Mouse (Mus musculus): ENCODE data around the gene Notch2. TPM values are rescaled to one million over a fixed set of nuclear protein-coding genes. Genes with fewer than 3 reads are reported as not detected.
"Not testable (repeated sequence)": the region's sequence is repeated elsewhere in the genome, so short reads cannot be mapped to it uniquely, and the experiment has no call there.

Gene Notch2
- polyA plus RNA-seq, 1 experiment from 2014 or later, result 18.6 TPM

- no peaks in the 10 kb centered on the region for H3K36me3 ChIP-seq (ENCODE audit: poor library complexity, severe bottlenecking)
- no peak overlapping the region for H3K27ac ChIP-seq
- no peak for ATAC-seq
- no peaks in the 10 kb centered on the region for H3K27me3 ChIP-seq
- H3K4me3 ChIP-seq, result no peak overlapping the region
- 76% methylated on average over 8 of the region's 8 CpGs for WGBS
- H3K9ac ChIP-seq, result no peak overlapping the region
- no peak overlapping the region for H3K4me2 ChIP-seq
- peaks cover 74% of the 10 kb centered on the region for H3K4me1 ChIP-seq
- H3K9me3 ChIP-seq (replicated peaks), result no peaks in the 10 kb centered on the region
Observed at GRCm38 (mm10) chr3:98046305-98046704, 33.0 kb downstream of the Notch2 start.

GRCm38 (mm10) chr3:98049671-98050070 lies 36.3 kb downstream of the Notch2 start:
- Histone ChIP-seq H3K4me2 (no peak overlapping the region), H3K9me3 (replicated peaks) (no peaks in the 10 kb centered on the region), H3K4me3 (no peak overlapping the region), H3K4me1 (peaks cover 73% of the 10 kb centered on the region), H3K36me3 (ENCODE audit: poor library complexity, severe bottlenecking) (no peaks in the 10 kb centered on the region), H3K27me3 (no peaks in the 10 kb centered on the region), H3K9ac (no peak overlapping the region), H3K27ac (no peak overlapping the region)
- 80% methylated on average over 1 of the region's 1 CpGs for WGBS
- no peak for ATAC-seq

GRCm38 (mm10) chr3:98050086-98050485 lies 36.8 kb downstream of the Notch2 start:
- not testable (repeated sequence) for H3K4me2 ChIP-seq; ATAC-seq; H3K27me3 ChIP-seq; H3K9me3 ChIP-seq (replicated peaks); H3K9ac ChIP-seq; H3K4me3 ChIP-seq; H3K36me3 ChIP-seq (ENCODE audit: poor library complexity, severe bottlenecking)
- Histone ChIP-seq H3K4me1 (peaks cover 73% of the 10 kb centered on the region), H3K27ac (peak overlapping the region; percentile 44; the same call in 1 of the 2 replicates)
- WGBS, result 89% methylated on average over 7 of the region's 7 CpGs

- 37% methylated on average over 14 of the region's 14 CpGs for WGBS
- H3K36me3 ChIP-seq (ENCODE audit: poor library complexity, severe bottlenecking), result no peaks in the 10 kb centered on the region
- no peaks in the 10 kb centered on the region for H3K27me3 ChIP-seq
- no peak overlapping the region for H3K4me3 ChIP-seq
- no peak overlapping the region for H3K9ac ChIP-seq
- H3K27ac ChIP-seq, result peak overlapping the region; percentile 44
- ATAC-seq, result no peak; the same call in 1 of the 2 replicates
- H3K4me1 ChIP-seq, result peaks cover 72% of the 10 kb centered on the region
- H3K4me2 ChIP-seq, result no peak overlapping the region
- H3K9me3 ChIP-seq (replicated peaks), result no peaks in the 10 kb centered on the region
Observed at GRCm38 (mm10) chr3:98050492-98051406, 37.4 kb downstream of the Notch2 start.

GRCm38 (mm10) chr3:98051407-98051968 lies 38.2 kb downstream of the Notch2 start:
- Histone ChIP-seq H3K4me3 (no peak overlapping the region), H3K27ac (peak overlapping the region; percentile 40; the same call in 1 of the 2 replicates), H3K36me3 (ENCODE audit: poor library complexity, severe bottlenecking) (no peaks in the 10 kb centered on the region), H3K9ac (no peak overlapping the region), H3K9me3 (replicated peaks) (no peaks in the 10 kb centered on the region), H3K27me3 (no peaks in the 10 kb centered on the region), H3K4me1 (peaks cover 72% of the 10 kb centered on the region), H3K4me2 (no peak overlapping the region)
- 27% methylated on average over 16 of the region's 16 CpGs for WGBS
- ATAC-seq, result no peak

DNA sequence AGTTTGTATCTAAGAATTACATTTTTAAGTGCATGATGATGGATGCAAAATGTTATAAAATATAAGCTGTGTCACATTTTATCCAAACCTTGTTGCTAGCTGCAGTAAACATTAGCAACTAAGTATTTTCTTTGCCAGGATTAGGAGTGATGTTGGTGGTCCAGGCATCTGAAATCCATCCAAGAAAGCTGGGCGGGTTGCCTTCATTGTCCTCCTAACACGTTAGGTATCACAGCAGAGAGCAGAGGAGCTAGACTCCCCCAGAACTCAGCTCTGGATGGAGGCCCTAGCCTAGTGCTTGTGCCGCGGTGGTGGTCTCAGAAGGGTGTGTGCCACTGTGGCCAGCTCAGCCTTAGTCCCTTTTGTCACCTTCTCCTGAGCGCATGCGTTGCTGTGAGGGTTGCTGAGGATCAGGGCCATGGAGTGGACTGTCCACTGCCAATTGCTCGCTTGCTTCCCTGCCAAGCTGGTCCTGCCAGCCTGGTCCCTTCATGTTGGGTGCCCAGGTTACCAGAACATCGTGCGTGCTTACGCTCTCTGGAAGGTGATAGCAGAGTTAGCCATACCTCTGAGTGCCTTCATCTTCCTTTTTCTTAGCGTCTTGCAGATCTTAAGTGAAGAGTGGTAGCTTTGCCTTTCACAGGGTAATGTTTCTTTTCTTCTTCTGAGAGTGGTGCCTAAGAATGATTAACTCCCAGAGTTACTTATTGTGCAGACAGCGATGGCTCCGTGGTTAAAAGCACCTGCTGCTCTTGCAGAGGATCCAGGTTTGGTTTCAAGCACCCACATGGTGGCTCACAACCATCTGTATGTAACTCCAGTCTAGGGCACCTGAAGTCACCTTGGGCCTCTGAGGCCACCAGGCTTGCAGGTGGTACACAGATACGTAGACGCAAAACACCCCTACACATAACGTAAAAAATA lies 39.4 kb downstream of the Notch2 start:
- Histone ChIP-seq H3K4me2 (no peak overlapping the region), H3K9ac (no peak overlapping the region), H3K4me3 (no peak overlapping the region), H3K27ac (peak overlapping the region; percentile 32; the same call in 1 of the 2 replicates), H3K27me3 (no peaks in the 10 kb centered on the region), H3K4me1 (peaks cover 72% of the 10 kb centered on the region), H3K9me3 (replicated peaks) (no peaks in the 10 kb centered on the region), H3K36me3 (ENCODE audit: poor library complexity, severe bottlenecking) (no peaks in the 10 kb centered on the region)
- ATAC-seq, result no peak
- WGBS, result 82% methylated on average over 16 of the region's 16 CpGs

- H3K9ac ChIP-seq, result no peak overlapping the region
- H3K9me3 ChIP-seq (replicated peaks), result no peaks in the 10 kb centered on the region
- no peaks in the 10 kb centered on the region for H3K27me3 ChIP-seq
- peaks cover 72% of the 10 kb centered on the region for H3K4me1 ChIP-seq
- H3K4me3 ChIP-seq, result no peak overlapping the region
- ATAC-seq, result no peak
- peak overlapping the region; percentile 10; the same call in 1 of the 2 replicates for H3K27ac ChIP-seq
- H3K4me2 ChIP-seq, result no peak overlapping the region
- WGBS, result 81% methylated on average over 1 of the region's 1 CpGs
- no peaks in the 10 kb centered on the region for H3K36me3 ChIP-seq (ENCODE audit: poor library complexity, severe bottlenecking)
Observed at GRCm38 (mm10) chr3:98053817-98054216, 40.5 kb downstream of the Notch2 start.

DNA sequence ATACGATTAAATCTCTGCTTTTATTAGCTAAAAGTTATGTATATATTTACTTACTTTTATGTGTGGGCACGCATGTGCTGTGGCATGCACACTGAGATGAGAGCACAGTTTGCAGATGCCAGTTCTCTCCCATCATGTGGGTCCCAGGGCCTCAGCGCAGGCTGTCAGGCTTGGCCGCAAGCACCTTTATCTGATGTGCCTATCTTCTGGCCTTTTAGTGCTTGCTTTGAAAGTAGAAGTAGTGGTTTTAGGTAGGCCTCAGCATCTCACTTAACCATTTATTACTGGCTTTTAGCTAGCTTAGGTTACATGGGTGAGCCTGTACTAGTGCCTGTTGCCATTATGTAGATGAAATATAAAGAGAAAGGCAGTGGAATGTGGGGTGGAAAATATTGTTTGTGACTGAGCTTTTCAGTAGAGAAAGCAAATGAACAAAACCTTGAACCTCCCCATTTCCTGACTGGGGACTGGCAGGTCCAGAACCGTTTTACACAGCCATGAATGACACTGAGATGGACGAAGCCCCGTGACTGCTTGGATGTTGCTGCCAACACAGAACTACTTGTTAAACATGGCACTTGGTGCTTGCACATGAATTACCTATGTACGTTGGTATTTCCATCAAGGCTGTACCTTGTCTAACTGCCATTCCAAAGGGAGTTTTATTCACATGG lies 41.1 kb downstream of the Notch2 start:
- ATAC-seq, result peak; percentile 25; the same call in 1 of the 2 replicates
- WGBS, result 81% methylated on average over 8 of the region's 8 CpGs
- peaks cover 72% of the 10 kb centered on the region for H3K4me1 ChIP-seq
- no peaks in the 10 kb centered on the region for H3K27me3 ChIP-seq
- 0 out of 2 replicates have a peak overlapping the region, but pooled peaks have one; percentile 22 for H3K27ac ChIP-seq
- H3K9me3 ChIP-seq (replicated peaks), result no peaks in the 10 kb centered on the region
- H3K9ac ChIP-seq, result no peak overlapping the region
- H3K36me3 ChIP-seq (ENCODE audit: poor library complexity, severe bottlenecking), result no peaks in the 10 kb centered on the region
- no peak overlapping the region for H3K4me2 ChIP-seq
- no peak overlapping the region for H3K4me3 ChIP-seq

DNA sequence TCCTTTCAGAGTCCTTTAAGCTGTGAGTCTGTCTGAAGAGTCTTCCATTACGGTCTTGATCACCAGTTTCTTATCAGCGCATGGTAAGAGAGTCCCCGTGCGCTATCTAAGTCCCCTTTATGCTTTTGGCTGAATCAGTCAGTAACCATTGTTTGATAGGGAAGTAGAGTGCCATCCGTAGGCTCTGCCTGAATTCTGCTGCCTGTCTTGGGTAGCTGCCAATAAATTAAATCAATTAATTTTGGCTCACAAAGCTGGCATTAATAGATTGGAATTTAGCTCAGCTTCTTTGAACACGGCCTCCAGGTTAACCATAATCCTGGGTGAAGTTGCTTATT lies 41.6 kb downstream of the Notch2 start:
- Histone ChIP-seq H3K4me2 (no peak overlapping the region), H3K9ac (no peak overlapping the region), H3K36me3 (ENCODE audit: poor library complexity, severe bottlenecking) (no peaks in the 10 kb centered on the region), H3K9me3 (replicated peaks) (no peaks in the 10 kb centered on the region), H3K27me3 (no peaks in the 10 kb centered on the region), H3K4me3 (no peak overlapping the region), H3K27ac (0 out of 2 replicates have a peak overlapping the region, but pooled peaks have one; percentile 22), H3K4me1 (peaks cover 74% of the 10 kb centered on the region)
- peak; percentile 34; the same call in 1 of the 2 replicates for ATAC-seq
- WGBS, result 44% methylated on average over 6 of the region's 6 CpGs

GRCm38 (mm10) chr3:98055808-98056728 lies 42.7 kb downstream of the Notch2 start:
- Histone ChIP-seq H3K9me3 (replicated peaks) (no peaks in the 10 kb centered on the region), H3K9ac (no peak overlapping the region), H3K4me3 (no peak overlapping the region), H3K27me3 (no peaks in the 10 kb centered on the region), H3K4me2 (no peak overlapping the region), H3K4me1 (peaks cover 75% of the 10 kb centered on the region), H3K36me3 (ENCODE audit: poor library complexity, severe bottlenecking) (no peaks in the 10 kb centered on the region), H3K27ac (no peak overlapping the region; the same call in 1 of the 2 replicates)
- WGBS, result 91% methylated on average over 20 of the region's 20 CpGs
- no peak for ATAC-seq
